Mouse (Mus musculus) liver, embryonic 16.5 days (tissue): ENCODE data around the gene Sclt1. TPM values are rescaled to one million over a fixed set of nuclear protein-coding genes. Genes with fewer than 3 reads are reported as not detected.

Source experiments
- ATAC-seq: fragments of 200-750 bp; cut with Nextera tagmentation; 2 replicates; pipeline ENCODE4 v1.8.0; 2017; ENCODE audit warnings: low read depth, mild to moderate bottlenecking, moderate number of reproducible peaks, moderate library complexity
- H3K27ac ChIP-seq: fragments of 300-500 bp; sonication (generic); 2 replicates; pipeline ENCODE4 v1.5.1; 2014; ENCODE audit warnings: mild to moderate bottlenecking, low read length
- H3K27me3 ChIP-seq: fragments of 300-500 bp; sonication (generic); 2 replicates; pipeline ENCODE4 v1.6.1; 2014; ENCODE audit warnings: low read depth, low read length, mixed read lengths; ENCODE audit not compliant: control insufficient read depth, insufficient read depth
- H3K36me3 ChIP-seq: fragments of 300-500 bp; sonication (generic); 2 replicates; pipeline ENCODE4 v1.6.1; 2014; ENCODE audit warnings: mild to moderate bottlenecking; ENCODE audit not compliant: control insufficient read depth, insufficient read depth
- H3K4me1 ChIP-seq: fragments of 300-500 bp; sonication (generic); 2 replicates; pipeline ENCODE4 v1.6.1; 2014; ENCODE audit warnings: low read depth, low read length, mixed read lengths; ENCODE audit not compliant: control insufficient read depth
- H3K4me2 ChIP-seq: fragments of 300-500 bp; sonication (generic); 2 replicates; pipeline ENCODE4 v1.6.1; 2014; ENCODE audit warnings: low read depth, low read length, mixed read lengths
- H3K4me3 ChIP-seq: fragments of 300-500 bp; sonication (generic); 2 replicates; pipeline ENCODE4 v1.5.1; 2014; ENCODE audit warnings: low read depth, mild to moderate bottlenecking, low read length
- H3K9ac ChIP-seq: fragments of 300-500 bp; sonication (generic); 2 replicates; pipeline ENCODE4 v1.6.1; 2014; ENCODE audit warnings: low read depth, low read length
- H3K9me3 ChIP-seq: fragments of 300-500 bp; sonication (generic); replicated peaks from 2 replicates; pipeline ENCODE4 v1.6.1; 2016; ENCODE audit warnings: low read length; ENCODE audit not compliant: control insufficient read depth
- WGBS: fragments of 180-500 bp; shearing (Covaris S2); extraction: QIAGEN DNeasy Blood & Tissue Kit; methylation state at CpG from one replicate; pipeline ENCODE4 v1.1.7; 2014; ENCODE audit not compliant: insufficient replicate concordance; 5-methylcytosine and 5-hydroxymethylcytosine counted together
- polyA plus RNA-seq: library from polyadenylated mRNA; unstranded; fragments of >200 nt; fragmentation: Nextera tagmentation; extraction: Ambion mirVana; gene quantifications from 2 replicates; pipeline ENCODE4 v1.2.1, GENCODE M21; 2015

Sclt1 gene
- polyA plus RNA-seq, 1 experiment from 2014 or later = 4.2 TPM

DNA sequence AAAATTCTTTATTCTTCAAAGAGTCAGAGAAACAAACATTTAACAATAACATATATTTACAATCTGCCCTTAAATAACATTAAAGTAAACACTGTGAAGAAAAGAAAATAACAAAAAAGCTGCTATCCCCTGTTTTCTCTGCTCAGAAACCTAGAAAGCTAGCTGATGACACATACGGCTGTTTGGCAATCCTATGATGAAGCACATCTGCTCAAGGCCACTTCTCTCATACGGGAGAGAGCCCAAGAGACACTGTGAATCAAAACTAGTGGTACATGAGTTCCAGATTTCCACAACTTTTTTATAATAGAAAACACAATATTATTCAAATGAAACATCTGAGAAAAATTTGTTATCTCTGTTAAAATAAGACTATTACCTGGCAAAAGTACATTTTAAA is 55.9 kb downstream of the Sclt1 start:
- no peak for ATAC-seq
- Histone ChIP-seq H3K9ac (no peak overlapping the region), H3K4me1 (no peaks in the 10 kb centered on the region), H3K4me3 (no peak overlapping the region), H3K9me3 (no peaks in the 10 kb centered on the region), H3K27me3 (no peaks in the 10 kb centered on the region), H3K4me2 (no peak overlapping the region), H3K36me3 (no peaks in the 10 kb centered on the region), H3K27ac (no peak overlapping the region)
- 73% methylated on average over 2 of the region's 2 CpGs for WGBS

DNA sequence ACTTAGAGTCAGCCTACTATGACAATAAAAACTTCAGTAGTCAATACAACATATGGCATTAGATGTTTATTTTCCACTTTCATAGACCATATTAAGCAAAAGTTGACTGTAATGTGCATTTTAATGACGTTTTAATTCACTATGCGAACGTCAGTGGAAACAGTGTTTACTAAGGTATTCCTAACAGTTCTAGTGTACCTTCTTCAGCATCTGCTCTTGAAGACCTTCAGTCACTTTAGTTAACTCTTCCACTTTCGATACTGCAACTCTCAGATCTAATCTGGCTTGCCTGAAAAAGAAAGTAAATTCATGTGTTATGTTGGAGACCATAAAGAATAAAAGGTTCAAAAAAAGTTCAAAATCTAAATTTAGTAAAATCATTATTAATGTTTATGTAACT is 60.2 kb downstream of the Sclt1 start:
- 66% methylated on average over 4 of the region's 4 CpGs for WGBS
- Histone ChIP-seq H3K27ac (no peak overlapping the region), H3K36me3 (no peaks in the 10 kb centered on the region), H3K4me2 (no peak overlapping the region), H3K9me3 (no peaks in the 10 kb centered on the region), H3K4me3 (no peak overlapping the region), H3K4me1 (no peaks in the 10 kb centered on the region), H3K27me3 (no peaks in the 10 kb centered on the region), H3K9ac (no peak overlapping the region)
- no peak for ATAC-seq

DNA sequence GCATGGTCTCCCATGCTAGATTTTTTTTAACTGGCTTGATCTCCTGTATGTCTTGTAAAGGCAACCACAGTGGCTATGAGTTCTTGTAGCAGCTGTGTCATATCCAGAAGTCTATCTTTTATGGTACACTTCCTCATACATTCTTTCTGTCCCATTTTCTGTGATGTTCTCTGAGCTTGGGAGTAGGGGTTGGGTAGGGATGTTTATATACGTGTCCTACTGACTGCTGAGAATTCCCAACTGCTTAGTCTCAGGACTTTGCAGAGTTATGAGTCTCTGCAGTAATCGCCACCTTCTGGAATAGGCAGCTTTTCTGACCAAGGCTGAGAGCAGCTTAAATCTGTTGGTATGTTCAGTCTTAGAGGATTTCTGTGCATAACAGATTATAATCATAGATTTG is 65.7 kb downstream of the Sclt1 start:
- Histone ChIP-seq H3K4me1 (no peaks in the 10 kb centered on the region), H3K9me3 (no peaks in the 10 kb centered on the region), H3K36me3 (no peaks in the 10 kb centered on the region), H3K27ac (no peak overlapping the region), H3K9ac (no peak overlapping the region), H3K4me3 (no peak overlapping the region), H3K27me3 (no peaks in the 10 kb centered on the region), H3K4me2 (no peak overlapping the region)
- no peak for ATAC-seq
- 76% methylated on average over 2 of the region's 2 CpGs for WGBS

GRCm38 (mm10) chr3:41674778-41675177 is 67.5 kb downstream of the Sclt1 start:
- Histone ChIP-seq H3K9me3 (no peaks in the 10 kb centered on the region), H3K4me2 (no peak overlapping the region), H3K9ac (no peak overlapping the region), H3K4me3 (no peak overlapping the region), H3K4me1 (no peaks in the 10 kb centered on the region), H3K27ac (no peak overlapping the region), H3K27me3 (no peaks in the 10 kb centered on the region), H3K36me3 (no peaks in the 10 kb centered on the region)
- ATAC-seq = no peak

GRCm38 (mm10) chr3:41655642-41656041 is 86.7 kb downstream of the Sclt1 start:
- Histone ChIP-seq H3K4me2 (no peak overlapping the region), H3K27ac (no peak overlapping the region), H3K36me3 (0 out of 2 replicates have a peak, but pooled peaks cover 2% of the 10 kb centered on the region), H3K9me3 (no peaks in the 10 kb centered on the region), H3K9ac (no peak overlapping the region), H3K4me3 (no peak overlapping the region), H3K27me3 (no peaks in the 10 kb centered on the region), H3K4me1 (no peaks in the 10 kb centered on the region)
- WGBS = 77% methylated on average over 1 of the region's 1 CpGs
- ATAC-seq = no peak

- no peak overlapping the region for H3K27ac ChIP-seq
- no peaks in the 10 kb centered on the region for H3K36me3 ChIP-seq
- H3K4me3 ChIP-seq = no peak overlapping the region
- no peak for ATAC-seq
- 68% methylated on average over 7 of the region's 7 CpGs for WGBS
- no peaks in the 10 kb centered on the region for H3K4me1 ChIP-seq
- no peaks in the 10 kb centered on the region for H3K9me3 ChIP-seq
- H3K27me3 ChIP-seq = no peaks in the 10 kb centered on the region
- H3K9ac ChIP-seq = no peak overlapping the region
- H3K4me2 ChIP-seq = no peak overlapping the region
Measured at GRCm38 (mm10) chr3:41620971-41621370, 121.3 kb downstream of the Sclt1 start.

GRCm38 (mm10) chr3:41618488-41618887 is 123.8 kb downstream of the Sclt1 start:
- Histone ChIP-seq H3K4me2 (no peak overlapping the region), H3K4me3 (no peak overlapping the region), H3K4me1 (no peaks in the 10 kb centered on the region), H3K27ac (no peak overlapping the region), H3K27me3 (no peaks in the 10 kb centered on the region), H3K9me3 (no peaks in the 10 kb centered on the region), H3K36me3 (peaks cover 12% of the 10 kb centered on the region), H3K9ac (no peak overlapping the region)
- 74% methylated on average over 3 of the region's 3 CpGs for WGBS
- ATAC-seq = no peak

DNA sequence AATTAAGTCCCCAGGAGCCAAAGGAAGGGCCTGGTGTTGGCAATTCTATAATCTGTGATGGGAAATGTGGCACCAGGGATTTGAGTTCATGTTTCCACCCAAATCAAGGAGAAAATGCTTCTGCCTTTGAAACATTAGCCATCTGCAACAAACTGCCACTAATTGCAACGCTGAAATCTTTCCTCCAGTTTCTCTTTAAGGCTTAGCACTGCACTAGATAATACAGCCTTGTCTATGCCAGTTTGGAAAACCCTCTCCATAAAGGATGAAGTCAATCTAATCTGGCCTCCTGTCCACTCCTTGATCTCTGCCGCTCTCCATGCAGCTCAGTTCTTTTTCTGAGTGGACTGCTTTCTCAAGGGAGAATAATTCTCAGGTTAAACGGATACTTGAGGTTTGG is 124.3 kb downstream of the Sclt1 start:
- Histone ChIP-seq H3K4me1 (no peaks in the 10 kb centered on the region), H3K27me3 (no peaks in the 10 kb centered on the region), H3K9me3 (no peaks in the 10 kb centered on the region), H3K4me2 (no peak overlapping the region), H3K36me3 (peaks cover 14% of the 10 kb centered on the region), H3K9ac (no peak overlapping the region), H3K4me3 (no peak overlapping the region), H3K27ac (no peak overlapping the region)
- WGBS = 74% methylated on average over 3 of the region's 3 CpGs
- ATAC-seq = no peak

GRCm38 (mm10) chr3:41614230-41614985 is 127.9 kb downstream of the Sclt1 start:
- no peak for ATAC-seq
- Histone ChIP-seq H3K27ac (no peak overlapping the region), H3K9me3 (no peaks in the 10 kb centered on the region), H3K36me3 (peaks cover 37% of the 10 kb centered on the region), H3K27me3 (no peaks in the 10 kb centered on the region), H3K4me1 (no peaks in the 10 kb centered on the region), H3K9ac (no peak overlapping the region), H3K4me3 (no peak overlapping the region), H3K4me2 (no peak overlapping the region)
- WGBS = 82% methylated on average over 5 of the region's 5 CpGs
